Mouse (Mus musculus) T-cell, adult 2 months (primary cell): ENCODE results near the gene Gm10644.

Experiments used
- DNase-seq: peaks from one replicate; pipeline ENCODE4 v3.0.0; 2022; ENCODE audit warnings: low spot score

Gene Gm10644

GRCm38 (mm10) chr8:83935435-83935834, 19.6 kb downstream of the Gm10644 start:
- DNase-seq, result no peak

DNA sequence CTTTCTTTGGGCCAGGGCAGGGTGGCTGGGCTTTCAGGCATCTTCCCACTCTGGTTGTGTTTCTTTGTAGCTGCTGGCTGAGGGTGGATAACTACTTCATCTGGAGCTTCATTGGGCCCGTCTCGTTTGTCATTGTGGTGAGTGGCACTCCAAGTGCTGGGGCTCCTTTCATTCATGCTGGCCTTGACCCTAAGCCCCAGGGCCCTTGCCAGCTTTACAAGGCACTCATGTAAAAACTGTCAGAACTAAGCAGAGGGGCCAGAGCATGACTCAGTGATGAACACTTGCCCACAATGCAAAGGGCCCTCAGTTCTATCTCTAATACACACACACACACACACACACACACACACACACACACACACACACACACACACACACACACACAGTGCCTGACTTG, 20.0 kb downstream of the Gm10644 start:
- DNase-seq, result no peak

DNA sequence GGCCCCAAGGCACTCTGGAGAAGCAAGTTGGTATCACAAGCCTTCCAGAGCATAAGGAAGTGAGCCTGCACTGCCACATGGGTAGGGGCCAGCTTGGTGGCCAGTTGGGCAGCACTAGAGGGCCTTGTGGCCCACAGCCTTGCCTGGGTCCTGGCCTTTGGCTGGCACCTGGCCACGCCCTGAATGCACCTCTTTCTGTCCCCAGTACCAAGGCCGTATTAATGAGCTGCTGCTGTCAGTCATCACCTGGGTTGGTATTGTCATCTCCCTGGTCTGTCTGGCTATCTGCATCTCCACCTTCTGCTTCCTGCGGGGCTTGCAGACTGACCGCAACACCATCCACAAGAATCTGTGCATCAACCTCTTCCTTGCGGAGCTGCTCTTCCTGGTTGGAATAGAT, 20.8 kb downstream of the Gm10644 start:
- no peak for DNase-seq

DNA sequence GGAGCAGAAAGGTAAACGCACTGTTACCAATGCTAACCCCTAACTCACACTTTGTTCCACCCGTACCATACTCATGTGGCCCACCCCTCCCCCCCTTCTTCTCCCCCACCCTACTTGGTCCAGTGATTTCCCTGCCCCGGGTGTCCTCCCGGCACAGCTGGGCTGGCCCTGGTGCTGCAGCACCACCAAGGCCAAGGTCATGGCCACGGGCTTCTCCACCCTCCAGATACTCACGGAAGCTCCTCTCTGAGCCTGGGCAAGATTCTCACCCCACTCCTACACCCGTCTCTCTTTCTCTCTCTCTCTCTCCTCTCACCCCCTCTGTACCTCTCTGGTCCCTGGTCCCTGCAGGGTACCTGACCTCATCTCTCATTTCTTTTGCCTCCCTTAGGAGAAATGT, 28.7 kb downstream of the Gm10644 start:
- DNase-seq, result no peak

DNA sequence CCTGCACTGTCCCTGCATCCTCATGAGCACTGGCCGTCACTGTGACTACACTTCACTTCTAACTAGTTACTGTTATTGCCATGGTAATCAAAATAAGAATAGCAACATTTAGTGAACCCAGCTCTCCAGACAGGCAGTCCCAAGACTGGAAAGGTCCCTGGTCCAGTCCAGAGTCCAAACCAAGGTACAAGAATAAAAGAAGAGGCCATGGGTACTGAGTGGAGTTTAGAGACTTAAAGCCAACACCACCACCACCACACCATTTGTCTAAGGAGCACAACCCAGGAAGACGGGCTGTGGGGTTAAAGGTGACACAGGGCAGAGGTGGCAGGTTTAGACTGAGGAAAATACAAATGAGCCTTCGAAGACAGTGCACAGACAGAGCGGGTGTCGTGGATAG, 30.4 kb downstream of the Gm10644 start:
- DNase-seq, result no peak

- no peak for DNase-seq
Observed at GRCm38 (mm10) chr8:83922727-83923126, 32.3 kb downstream of the Gm10644 start.

DNA sequence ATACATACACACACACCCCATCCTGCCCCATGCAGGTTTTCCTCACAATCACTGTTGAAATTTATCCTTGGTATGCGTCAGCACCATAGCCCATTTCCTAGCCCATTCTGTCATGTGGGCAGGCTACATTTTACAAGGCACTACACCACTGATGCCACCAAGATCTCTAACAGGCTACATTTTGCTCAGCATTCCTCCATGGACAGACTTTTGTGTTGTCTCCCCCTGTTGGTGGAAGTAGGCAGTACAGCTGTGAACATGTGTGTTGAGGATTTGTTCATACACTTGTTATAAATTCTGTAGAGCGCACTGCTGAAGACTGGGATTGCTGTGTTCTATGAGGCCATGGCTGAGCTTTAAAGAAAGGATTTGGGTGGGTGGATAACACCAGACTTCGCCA, 33.4 kb downstream of the Gm10644 start:
- DNase-seq, result peak; percentile 68

DNA sequence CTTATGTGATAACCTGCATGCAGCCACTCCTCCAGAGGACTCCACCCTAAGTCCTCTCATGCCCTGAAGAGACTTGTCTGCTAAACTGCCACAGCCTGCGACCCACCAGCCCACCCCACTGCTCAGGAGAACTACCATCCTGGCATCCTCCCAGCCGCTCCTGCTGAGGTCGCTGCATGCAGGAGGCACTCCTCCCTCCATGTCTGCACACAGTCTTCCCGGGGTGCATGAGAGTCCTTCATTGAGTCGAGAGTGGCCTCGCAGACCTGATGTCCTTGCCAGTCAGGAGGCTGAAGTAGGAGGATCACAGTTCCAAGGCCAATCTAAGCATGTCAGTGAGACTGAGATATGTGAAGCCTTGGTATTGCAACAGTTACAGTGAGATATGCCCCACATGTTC, 37.4 kb downstream of the Gm10644 start:
- no peak for DNase-seq

DNA sequence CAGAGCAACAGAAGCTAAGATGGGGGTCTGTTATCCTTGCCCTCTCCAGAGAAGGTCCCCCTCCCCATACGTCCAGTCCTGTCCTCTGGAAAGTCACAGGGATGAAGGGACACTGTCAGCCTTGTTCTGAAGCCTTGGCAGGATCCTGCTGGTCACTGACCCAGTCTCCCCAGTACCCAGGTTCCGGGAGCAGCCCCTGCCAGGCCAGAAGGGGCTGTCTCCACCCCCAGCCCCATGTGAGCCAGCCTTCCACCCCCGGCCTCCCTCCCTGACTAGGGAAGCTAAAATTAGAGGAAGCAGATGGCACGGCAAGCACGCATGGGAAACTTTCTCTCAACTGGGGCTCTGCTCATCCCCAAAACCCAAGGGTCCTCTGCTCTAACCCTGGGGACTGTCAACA, 39.0 kb downstream of the Gm10644 start:
- no peak for DNase-seq

GRCm38 (mm10) chr8:83914860-83915259, 40.1 kb downstream of the Gm10644 start:
- DNase-seq, result no peak

DNA sequence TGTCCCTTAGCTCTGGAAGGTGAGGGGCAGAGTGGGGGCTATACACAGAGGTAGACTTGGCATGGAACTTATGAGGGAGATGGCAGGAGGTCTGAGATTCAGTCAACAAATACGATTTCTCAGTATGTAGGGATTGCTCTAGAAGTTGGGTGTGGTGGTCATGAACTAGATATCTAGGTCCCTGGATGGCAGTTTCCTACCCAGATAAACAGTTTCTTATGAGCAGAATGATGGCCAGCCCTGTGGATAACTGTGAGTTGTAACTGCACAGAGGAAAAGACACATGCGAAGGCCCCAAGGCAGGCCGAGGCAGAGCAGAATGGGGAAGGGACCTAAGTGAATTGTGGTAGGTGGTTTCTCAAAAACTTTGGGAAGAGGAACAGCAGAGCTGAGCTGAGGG, 40.8 kb downstream of the Gm10644 start:
- no peak for DNase-seq

DNA sequence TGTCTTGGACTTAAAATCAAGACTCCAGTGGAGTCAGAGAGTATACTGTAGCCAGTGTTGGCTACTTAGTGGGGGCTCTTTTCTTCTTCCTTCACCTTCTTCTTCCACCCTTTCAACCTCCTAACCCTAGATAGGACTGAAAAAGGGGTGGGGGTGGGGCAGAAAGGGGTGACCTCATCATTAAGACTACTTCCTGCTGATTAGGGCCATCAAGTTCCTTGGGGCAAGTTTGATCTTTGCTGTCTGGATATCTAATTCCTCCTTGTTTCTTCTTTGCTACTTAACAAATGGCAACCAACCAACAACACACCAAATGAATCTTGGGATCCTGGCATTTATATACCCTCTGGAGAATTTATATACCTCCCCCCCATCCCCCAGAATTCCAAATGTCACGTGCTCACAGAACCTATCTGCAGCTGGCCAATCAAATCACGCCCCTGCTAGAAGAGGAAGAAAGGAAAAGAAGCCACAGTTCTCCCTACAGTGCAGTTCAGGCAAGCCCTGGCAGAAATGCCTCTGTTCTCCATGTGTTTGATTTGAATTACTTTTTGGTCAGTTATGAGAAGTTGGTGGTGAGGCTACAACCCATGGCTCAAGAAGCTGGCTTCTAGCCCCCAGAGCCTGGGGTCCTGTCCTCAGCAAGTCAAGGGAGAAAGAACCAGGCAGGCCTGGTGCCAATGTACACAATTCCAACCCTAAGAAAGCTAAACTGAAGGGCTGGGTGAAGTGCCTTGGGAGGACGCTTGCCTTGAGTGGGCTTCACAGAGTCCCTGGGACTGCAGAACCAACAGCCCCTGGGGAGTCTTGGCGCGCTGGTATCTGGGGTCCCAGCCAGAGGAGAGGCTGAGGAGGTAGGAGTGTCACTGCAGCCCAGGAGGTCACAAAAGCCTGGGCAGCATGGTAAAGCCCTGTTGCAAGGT, 42.9 kb downstream of the Gm10644 start:
- DNase-seq, result no peak

- DNase-seq, result no peak
Observed at GRCm38 (mm10) chr8:83909311-83909710, 45.7 kb downstream of the Gm10644 start.

DNA sequence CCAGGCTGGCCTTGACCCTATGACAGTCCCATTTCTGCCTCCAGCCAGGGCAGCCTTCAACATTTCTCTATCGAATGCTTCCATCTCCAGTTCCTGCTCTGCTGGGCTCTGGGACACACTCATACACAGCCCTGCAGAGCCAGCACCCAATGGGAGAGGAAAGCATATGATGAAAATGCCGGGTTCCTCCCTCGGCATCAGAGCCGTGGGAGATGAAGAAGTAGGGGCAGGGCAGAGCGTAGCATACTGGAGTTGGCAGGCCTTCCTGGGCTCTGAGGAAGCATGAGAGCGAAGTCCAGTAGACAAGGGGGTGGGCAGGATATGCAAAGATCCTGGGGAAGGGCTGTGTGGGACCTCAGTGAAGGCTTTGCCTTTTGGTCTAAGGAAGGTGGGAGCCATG, 46.4 kb downstream of the Gm10644 start:
- no peak for DNase-seq

DNA sequence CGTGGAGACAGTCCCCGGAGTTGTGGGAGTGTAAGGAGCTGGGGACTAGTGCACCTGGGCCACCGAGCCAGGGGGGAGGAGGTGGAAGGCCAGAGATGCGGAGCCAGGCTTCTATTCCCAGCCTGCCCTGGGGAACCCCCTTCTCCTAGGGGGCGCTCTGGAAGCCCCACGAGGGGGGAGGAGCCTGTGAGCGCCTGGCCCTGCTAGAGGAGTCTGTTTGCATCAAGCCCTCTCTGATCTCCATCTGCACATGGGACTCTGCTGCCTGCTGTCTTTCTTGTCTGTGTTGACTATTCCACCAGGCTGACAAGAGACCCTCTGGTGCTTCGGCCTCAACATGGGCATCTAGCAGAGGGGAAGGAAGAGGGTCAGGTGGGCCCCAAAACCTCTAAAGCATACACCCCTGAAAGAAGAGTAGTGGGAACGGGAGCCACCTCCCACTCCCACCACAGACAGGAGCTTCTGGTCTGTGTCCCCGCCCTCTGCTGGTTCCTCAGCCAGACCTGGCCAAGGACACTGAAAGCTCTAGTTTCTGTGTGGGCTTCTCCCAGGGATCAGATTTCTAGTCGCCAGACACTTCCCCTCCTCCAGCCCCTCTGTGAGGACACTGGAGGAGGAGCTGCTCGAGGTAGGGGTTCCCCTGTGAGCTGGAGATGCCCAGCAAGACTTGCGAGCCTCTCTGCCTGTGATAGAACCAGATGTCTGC, 51.9 kb downstream of the Gm10644 start:
- peak; percentile 25 for DNase-seq

GRCm38 (mm10) chr8:83901566-83902485, 53.2 kb downstream of the Gm10644 start:
- DNase-seq, result no peak

- DNase-seq, result peak; percentile 48
Observed at GRCm38 (mm10) chr8:83900957-83901270, 54.1 kb downstream of the Gm10644 start.

DNA sequence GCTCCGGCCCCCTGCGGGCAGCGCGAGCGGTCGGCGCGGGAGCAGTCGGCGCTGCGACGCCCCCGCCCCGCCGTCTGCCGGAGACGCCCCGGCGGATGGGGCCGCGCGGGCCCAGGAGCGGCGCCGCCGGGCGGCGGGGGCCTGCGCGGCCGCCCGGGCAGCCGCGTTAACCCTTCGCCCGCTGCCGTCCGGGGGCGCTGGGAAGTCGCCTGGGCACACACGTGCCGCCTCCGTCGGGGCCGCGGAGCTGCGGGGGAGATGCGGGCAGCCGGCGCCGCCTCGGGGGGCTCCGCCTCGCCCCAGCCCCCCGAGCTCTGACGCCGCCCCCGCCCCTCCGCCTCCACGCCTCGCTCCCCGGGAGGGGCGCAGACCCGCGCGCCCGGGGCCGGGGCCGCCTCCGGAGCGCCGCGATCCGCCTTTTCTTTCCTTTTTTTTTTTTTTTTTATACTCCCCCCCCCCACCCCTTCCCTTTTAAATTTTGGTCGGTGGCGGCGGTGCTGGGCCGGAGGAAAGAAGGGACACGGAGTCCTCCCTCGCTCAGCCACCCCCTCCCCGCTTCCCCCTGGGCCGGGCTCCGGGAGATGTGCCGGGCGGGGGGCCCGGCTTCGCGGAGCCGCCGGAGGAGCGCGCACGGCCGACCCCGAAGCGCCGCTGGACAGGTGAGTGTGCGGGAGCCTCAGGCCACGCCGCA, 54.6 kb downstream of the Gm10644 start:
- peak; percentile 23 for DNase-seq

DNA sequence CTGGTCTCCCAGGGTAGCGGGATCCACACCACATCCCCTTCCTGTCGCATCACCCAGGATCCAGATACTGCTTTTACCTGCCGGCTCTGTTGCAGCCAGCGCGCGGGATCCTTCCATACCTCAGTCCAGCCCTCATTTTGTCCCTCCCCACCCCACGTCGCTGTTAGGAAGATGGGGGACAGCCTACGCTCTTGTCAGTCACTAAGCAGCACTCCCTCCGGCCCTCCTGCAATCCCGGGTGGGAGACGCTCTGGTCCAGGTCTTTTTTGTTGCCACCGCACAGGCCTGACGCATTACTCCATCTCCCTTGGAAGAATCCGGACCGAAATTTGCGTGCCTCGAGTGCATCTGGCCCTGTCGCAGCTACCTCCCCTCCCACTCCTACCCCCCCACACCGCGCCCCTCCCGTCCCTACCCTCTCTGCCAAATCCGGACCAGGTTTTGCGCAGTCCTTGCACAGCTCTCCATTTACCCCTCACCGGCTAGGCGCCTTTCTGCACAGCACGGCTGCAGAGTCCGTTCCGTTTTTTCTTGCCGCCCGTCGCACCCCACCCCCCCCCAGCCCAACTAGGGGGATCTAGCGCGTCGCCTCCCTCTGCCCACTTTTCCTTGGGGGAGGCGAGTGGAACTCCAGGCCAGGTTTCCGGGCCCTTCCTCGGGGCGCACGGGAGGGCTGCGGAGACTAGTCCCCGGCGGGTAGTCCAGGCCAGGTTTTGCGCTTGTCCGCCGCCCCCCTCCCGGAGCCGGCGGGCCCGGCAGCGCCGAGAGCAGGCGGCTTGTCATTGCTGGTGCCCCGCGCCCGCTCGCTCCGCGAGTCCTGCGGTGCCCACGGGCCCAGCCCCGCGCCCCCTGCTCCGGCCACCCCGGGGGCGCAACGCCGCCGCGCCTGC, 55.4 kb downstream of the Gm10644 start, which contains the start of gene Adgrl1:
TSS of gene Adgrl1 (plus strand) at position 743 of the 890 bp plus-strand sequence.
- peak; percentile 77 for DNase-seq

- DNase-seq, result peak; percentile 27
Observed at GRCm38 (mm10) chr8:83898985-83899362, 56.0 kb downstream of the Gm10644 start.

DNA sequence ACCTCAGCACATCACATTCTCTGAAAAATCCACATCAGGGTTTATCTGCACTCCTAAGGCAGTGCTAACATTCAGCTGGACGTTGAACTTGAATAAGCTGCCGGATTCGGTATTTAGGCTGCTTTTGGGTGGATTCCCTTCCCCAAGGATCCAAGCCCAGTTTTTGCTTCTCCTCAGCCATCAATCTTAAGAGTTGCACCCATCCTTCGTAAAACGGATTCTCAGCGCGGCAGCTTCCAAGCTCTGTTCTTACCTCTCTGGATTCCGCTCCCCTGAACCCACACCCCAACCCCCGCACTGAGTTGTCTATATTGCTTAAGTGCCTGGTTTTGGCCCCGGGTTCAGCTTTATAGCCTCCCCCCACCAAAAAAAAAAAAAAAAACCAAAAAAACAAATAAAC, 56.5 kb downstream of the Gm10644 start:
- DNase-seq, result no peak
